Mouse (Mus musculus) embryonic fibroblast, embryonic 13.5 days (primary cell): ENCODE data around the gene Peli3. TPM values are rescaled to one million over a fixed set of nuclear protein-coding genes. Genes with fewer than 3 reads are reported as not detected.

Experiments
- H3K27ac ChIP-seq: 2 replicates; pipeline ENCODE4 v1.5.1; 2012; ENCODE audit warnings: low read length, control low read depth, inconsistent platforms; ENCODE audit not compliant: insufficient read depth
- H3K4me1 ChIP-seq: 2 replicates; pipeline ENCODE4 v1.6.1; 2011; ENCODE audit warnings: low read length; ENCODE audit not compliant: control insufficient read depth, insufficient read depth
- H3K4me3 ChIP-seq: 2 replicates; pipeline ENCODE4 v1.5.1; 2011; ENCODE audit warnings: mild to moderate bottlenecking, control low read depth, low read length; ENCODE audit not compliant: insufficient read depth
- CTCF ChIP-seq: IDR thresholded peaks from 2 replicates; pipeline ENCODE4 v1.5.1; 2011; ENCODE audit warnings: mild to moderate bottlenecking, control low read depth, low read length, moderate library complexity, borderline replicate concordance; ENCODE audit not compliant: insufficient read depth
- POLR2A ChIP-seq: IDR thresholded peaks from 2 replicates; pipeline ENCODE4 v1.6.1; 2011; ENCODE audit warnings: low read depth, mild to moderate bottlenecking, control low read depth, low read length, moderate library complexity
- polyA plus RNA-seq: library from polyadenylated mRNA; stranded (reverse); fragments of >200 nt; gene quantifications from 2 replicates; pipeline ENCODE4 v1.2.4, GENCODE M21; 2011; ENCODE audit warnings: low read depth; ENCODE audit not compliant: missing spikeins, insufficient read length

The Peli3 gene
- polyA plus RNA-seq, 1 experiment: 2.5 TPM

GRCm38 (mm10) chr19:4883961-4884360, 59.0 kb downstream of the Peli3 start:
- TF ChIP-seq POLR2A: no peak
- no peak for TF ChIP-seq CTCF
- Histone ChIP-seq H3K4me1 (no peaks in the 10 kb centered on the region), H3K27ac (no peak overlapping the region), H3K4me3 (no peak overlapping the region)

Other genes with a start within 250 kb of the Peli3 start
- 0.50 TPM in 1 of 2 replicates, not detected in the other for gene Gm960, start 244.5 kb downstream of the Peli3 start, polyA plus RNA-seq
- not detected in 2 replicates for gene Sptbn2, start 232.0 kb downstream of the Peli3 start, polyA plus RNA-seq
- gene Rbm4b, start 186.6 kb downstream of the Peli3 start, polyA plus RNA-seq: 7.0 and 11.9 TPM in 2 replicates
- gene Rbm4, start 149.2 kb downstream of the Peli3 start, polyA plus RNA-seq: 39.8 and 48.3 TPM in 2 replicates
- 7.8 and 16.1 TPM in 2 replicates for gene Gm21992, start 131.5 kb downstream of the Peli3 start, polyA plus RNA-seq
- 33.4 and 33.6 TPM in 2 replicates for gene Rbm14, start 131.5 kb downstream of the Peli3 start, polyA plus RNA-seq
- gene Ccs, start 103.8 kb downstream of the Peli3 start, polyA plus RNA-seq: 43.3 and 48.7 TPM in 2 replicates
- gene Ccdc87, start 103.8 kb downstream of the Peli3 start, polyA plus RNA-seq: 0.26 TPM in 1 of 2 replicates, not detected in the other
- 20.3 and 23.5 TPM in 2 replicates for gene Ctsf, start 88.0 kb downstream of the Peli3 start, polyA plus RNA-seq
- gene Actn3, start 65.2 kb downstream of the Peli3 start, polyA plus RNA-seq: 1.4 and 1.5 TPM in 2 replicates
- 9.5 and 11.1 TPM in 2 replicates for gene Zdhhc24, start 64.5 kb downstream of the Peli3 start, polyA plus RNA-seq
- gene Bbs1, start 36.5 kb downstream of the Peli3 start, polyA plus RNA-seq: 1.7 and 4.0 TPM in 2 replicates
- 74.9 and 81.0 TPM in 2 replicates for gene Dpp3, start 14.8 kb downstream of the Peli3 start, polyA plus RNA-seq
- gene Mrpl11, start 19.0 kb upstream of the Peli3 start, polyA plus RNA-seq: 67.0 and 81.9 TPM in 2 replicates
- gene Npas4, start 47.2 kb upstream of the Peli3 start, polyA plus RNA-seq: 4.5 and 7.4 TPM in 2 replicates
- 6.0 and 8.0 TPM in 2 replicates for gene Slc29a2, start 80.7 kb upstream of the Peli3 start, polyA plus RNA-seq
- 31.4 and 33.5 TPM in 2 replicates for gene B4gat1, start 95.7 kb upstream of the Peli3 start, polyA plus RNA-seq
- 0.60 and 1.5 TPM in 2 replicates for gene AC124502.3, start 95.8 kb upstream of the Peli3 start, polyA plus RNA-seq
- gene Brms1, start 98.2 kb upstream of the Peli3 start, polyA plus RNA-seq: 12.9 and 14.5 TPM in 2 replicates
- gene Rin1, start 107.4 kb upstream of the Peli3 start, polyA plus RNA-seq: 60.2 and 82.9 TPM in 2 replicates
- 202 and 292 TPM in 2 replicates for gene Cd248, start 125.0 kb upstream of the Peli3 start, polyA plus RNA-seq
- 6.0 and 7.2 TPM in 2 replicates for gene Tmem151a, start 142.4 kb upstream of the Peli3 start, polyA plus RNA-seq
- 94.1 and 96.4 TPM in 2 replicates for gene Yif1a, start 145.4 kb upstream of the Peli3 start, polyA plus RNA-seq
- gene Cnih2, start 155.4 kb upstream of the Peli3 start, polyA plus RNA-seq: 4.7 and 5.2 TPM in 2 replicates
- 115 and 123 TPM in 2 replicates for gene Rab1b, start 163.9 kb upstream of the Peli3 start, polyA plus RNA-seq
- gene Klc2, start 175.4 kb upstream of the Peli3 start, polyA plus RNA-seq: 20.1 and 24.2 TPM in 2 replicates